Mouse (Mus musculus): ENCODE measurements around the gene Cd274.

GRCm38 (mm10) chr19:29419506-29419905 lies 52.3 kb downstream of the Cd274 start:
- TF ChIP-seq EP300 (IDR thresholded peaks at IDR 0.05; ENCODE audit: insufficient read depth, low read depth, low read length) (no peak), CTCF (IDR thresholded peaks at IDR 0.05; ENCODE audit: low read depth, low read length) (no peak), POLR2A (IDR thresholded peaks at IDR 0.05; ENCODE audit: insufficient read depth, low read length) (no peak)

Measured in ES-Bruce4 (cell line).